Mouse (Mus musculus) liver, embryonic 13.5 days (tissue): ENCODE data around the gene C5ar1. TPM values are rescaled to one million over a fixed set of nuclear protein-coding genes. Genes with fewer than 3 reads are reported as not detected.

Source experiments
- ATAC-seq: fragments of 200-750 bp; cut with Nextera tagmentation; 2 replicates; pipeline ENCODE4 v1.8.0; 2017; ENCODE audit warnings: low read depth, mild to moderate bottlenecking, moderate number of reproducible peaks, moderate library complexity
- DNase-seq: peaks from one replicate; pipeline ENCODE4 v3.0.0; 2022
- H3K27ac ChIP-seq: fragments of 300-500 bp; sonication (generic); 2 replicates; pipeline ENCODE4 v1.5.1; 2015; ENCODE audit warnings: moderate library complexity, mild to moderate bottlenecking, inconsistent platforms
- H3K27me3 ChIP-seq: fragments of 300-500 bp; sonication (generic); 2 replicates; pipeline ENCODE4 v1.6.1; 2015; ENCODE audit warnings: mild to moderate bottlenecking, inconsistent platforms
- H3K36me3 ChIP-seq: fragments of 300-500 bp; sonication (generic); 2 replicates; pipeline ENCODE4 v1.6.1; 2015; ENCODE audit warnings: mild to moderate bottlenecking, inconsistent platforms
- H3K4me1 ChIP-seq: fragments of 300-500 bp; sonication (generic); replicated peaks from 2 replicates; pipeline ENCODE4 v1.6.1; 2015; ENCODE audit warnings: inconsistent platforms
- H3K4me2 ChIP-seq: fragments of 300-500 bp; sonication (generic); 2 replicates; pipeline ENCODE4 v1.6.1; 2015; ENCODE audit warnings: inconsistent platforms, mild to moderate bottlenecking, moderate library complexity
- H3K4me3 ChIP-seq: fragments of 300-500 bp; sonication (generic); replicated peaks from 2 replicates; pipeline ENCODE4 v1.5.1; 2015; ENCODE audit warnings: mild to moderate bottlenecking, inconsistent platforms
- H3K9ac ChIP-seq: fragments of 300-500 bp; sonication (generic); 2 replicates; pipeline ENCODE4 v1.6.1; 2015; ENCODE audit warnings: mild to moderate bottlenecking, inconsistent platforms
- H3K9me3 ChIP-seq: fragments of 300-500 bp; sonication (generic); replicated peaks from 2 replicates; pipeline ENCODE4 v1.6.1; 2016; ENCODE audit warnings: inconsistent platforms
- WGBS: fragments of 180-500 bp; shearing (Covaris S2); methylation state at CpG from one replicate; pipeline ENCODE4 v1.1.7; 2015; ENCODE audit not compliant: insufficient replicate concordance; 5-methylcytosine and 5-hydroxymethylcytosine counted together
- polyA plus RNA-seq: library from polyadenylated mRNA; unstranded; fragments of >200 nt; fragmentation: Nextera tagmentation; extraction: Ambion mirVana; gene quantifications from 2 replicates; pipeline ENCODE4 v1.2.1, GENCODE M21; 2015

The C5ar1 gene
- polyA plus RNA-seq, 1 experiment from 2014 or later = 1.4 TPM

- no peak overlapping the region for H3K27ac ChIP-seq
- no peak overlapping the region for H3K4me2 ChIP-seq
Measured at GRCm38 (mm10) chr7:16254195-16254594, 5.1 kb downstream of the C5ar1 start.

GRCm38 (mm10) chr7:16250687-16251086, 8.7 kb downstream of the C5ar1 start:
- H3K4me2 ChIP-seq = no peak overlapping the region
- ATAC-seq = no peak
- WGBS = 10% methylated on average over 5 of the region's 5 CpGs

More at GRCm38 (mm10) chr7:16254195-16254594, 5.1 kb downstream of the C5ar1 start:
- Histone ChIP-seq H3K4me1 (peaks cover 3% of the 10 kb centered on the region; the same call in 1 of the 2 replicates), H3K4me3 (no peak overlapping the region), H3K27me3 (no peaks in the 10 kb centered on the region), H3K36me3 (no peaks in the 10 kb centered on the region), H3K9me3 (no peaks in the 10 kb centered on the region), H3K9ac (no peak overlapping the region)
- DNase-seq = no peak
- no peak for ATAC-seq
- WGBS = 13% methylated on average over 4 of the region's 4 CpGs

GRCm38 (mm10) chr7:16245958-16246357, 13.4 kb downstream of the C5ar1 start:
- Histone ChIP-seq H3K9ac (no peak overlapping the region), H3K4me1 (peaks cover 36% of the 10 kb centered on the region), H3K9me3 (no peaks in the 10 kb centered on the region), H3K27me3 (no peaks in the 10 kb centered on the region), H3K27ac (no peak overlapping the region), H3K36me3 (no peaks in the 10 kb centered on the region), H3K4me3 (no peak overlapping the region), H3K4me2 (no peak overlapping the region)
- ATAC-seq (no peak), DNase-seq (no peak)
- 15% methylated on average over 4 of the region's 4 CpGs for WGBS

More at GRCm38 (mm10) chr7:16250687-16251086, 8.7 kb downstream of the C5ar1 start:
- H3K27ac ChIP-seq = no peak overlapping the region
- H3K9ac ChIP-seq = no peak overlapping the region
- peaks cover 4% of the 10 kb centered on the region; the same call in 1 of the 2 replicates for H3K4me1 ChIP-seq
- H3K9me3 ChIP-seq = no peaks in the 10 kb centered on the region
- no peaks in the 10 kb centered on the region for H3K27me3 ChIP-seq
- no peak for DNase-seq
- H3K4me3 ChIP-seq = no peak overlapping the region
- no peaks in the 10 kb centered on the region for H3K36me3 ChIP-seq

- H3K9ac ChIP-seq = no peak within 1 kb of the TSS
- no peak for DNase-seq
- H3K27me3 ChIP-seq = no peaks in the 10 kb centered on the region
- no peak within 1 kb of the TSS for H3K4me3 ChIP-seq
- H3K9me3 ChIP-seq = no peaks in the 10 kb centered on the region
- peak within 1 kb of the TSS; percentile 58 for H3K27ac ChIP-seq
- peak; percentile 22; the same call in 1 of the 2 replicates for ATAC-seq
- no peak within 1 kb of the TSS for H3K4me2 ChIP-seq
- 43% methylated on average over 5 of the region's 5 CpGs for WGBS
- H3K4me1 ChIP-seq = peaks cover 54% of the 10 kb centered on the region
- no peaks in the 10 kb centered on the region for H3K36me3 ChIP-seq
Measured at GRCm38 (mm10) chr7:16244067-16244466, 15.3 kb downstream of the C5ar1 start, which contains the start of gene C5ar2. Gene C5ar2, minus strand, starts transcription at chr7:16244154.

GRCm38 (mm10) chr7:16242198-16242597, 17.1 kb downstream of the C5ar1 start:
- Histone ChIP-seq H3K27me3 (no peaks in the 10 kb centered on the region), H3K9me3 (no peaks in the 10 kb centered on the region), H3K4me2 (peak overlapping the region; percentile 66), H3K36me3 (peaks cover 8% of the 10 kb centered on the region; the same call in 1 of the 2 replicates), H3K27ac (peak overlapping the region; percentile 88), H3K9ac (peak overlapping the region; percentile 45), H3K4me3 (0 out of 2 replicates have a peak overlapping the region, but pooled peaks have one; percentile 6), H3K4me1 (peaks cover 57% of the 10 kb centered on the region)
- ATAC-seq (no peak), DNase-seq (no peak)
- WGBS = 28% methylated on average over 6 of the region's 6 CpGs

- 23% methylated on average over 11 of the region's 11 CpGs for WGBS
- Histone ChIP-seq H3K9me3 (no peaks in the 10 kb centered on the region), H3K27ac (peak overlapping the region; percentile 88), H3K4me3 (0 out of 2 replicates have a peak overlapping the region, but pooled peaks have one; percentile 6), H3K36me3 (peaks cover 12% of the 10 kb centered on the region; the same call in 1 of the 2 replicates), H3K27me3 (no peaks in the 10 kb centered on the region), H3K9ac (peak overlapping the region; percentile 45), H3K4me1 (peaks cover 57% of the 10 kb centered on the region), H3K4me2 (peak overlapping the region; percentile 66)
- ATAC-seq (no peak), DNase-seq (no peak)
Measured at GRCm38 (mm10) chr7:16241787-16242186, 17.6 kb downstream of the C5ar1 start.

GRCm38 (mm10) chr7:16240978-16241303, 18.4 kb downstream of the C5ar1 start:
- Histone ChIP-seq H3K4me2 (peak overlapping the region; percentile 66), H3K9me3 (no peaks in the 10 kb centered on the region), H3K27me3 (no peaks in the 10 kb centered on the region), H3K36me3 (peaks cover 14% of the 10 kb centered on the region; the same call in 1 of the 2 replicates), H3K9ac (0 out of 2 replicates have a peak overlapping the region, but pooled peaks have one; percentile 59), H3K27ac (peak overlapping the region; percentile 88), H3K4me1 (peaks cover 55% of the 10 kb centered on the region), H3K4me3 (peak overlapping the region; percentile 47; the same call in 1 of the 2 replicates)
- WGBS = 14% methylated on average over 1 of the region's 1 CpGs
- ATAC-seq = no peak
- DNase-seq = no peak

GRCm38 (mm10) chr7:16240281-16240977, 18.9 kb downstream of the C5ar1 start:
- peaks cover 14% of the 10 kb centered on the region; the same call in 1 of the 2 replicates for H3K36me3 ChIP-seq
- H3K27me3 ChIP-seq = no peaks in the 10 kb centered on the region
- H3K4me3 ChIP-seq = peak overlapping the region; percentile 47
- H3K27ac ChIP-seq = peak overlapping the region; percentile 88
- peak overlapping the region; percentile 66 for H3K4me2 ChIP-seq
- peak; percentile 89 for ATAC-seq
- 22% methylated on average over 7 of the region's 7 CpGs for WGBS
- DNase-seq = peak; percentile 45
- H3K4me1 ChIP-seq = peaks cover 55% of the 10 kb centered on the region
- no peaks in the 10 kb centered on the region for H3K9me3 ChIP-seq
- H3K9ac ChIP-seq = peak overlapping the region; percentile 59

GRCm38 (mm10) chr7:16239554-16239997, 19.8 kb downstream of the C5ar1 start:
- peaks cover 14% of the 10 kb centered on the region; the same call in 1 of the 2 replicates for H3K36me3 ChIP-seq
- H3K9me3 ChIP-seq = no peaks in the 10 kb centered on the region
- H3K4me3 ChIP-seq = peak overlapping the region; percentile 47
- no peaks in the 10 kb centered on the region for H3K27me3 ChIP-seq
- WGBS = 37% methylated on average over 9 of the region's 9 CpGs
- H3K9ac ChIP-seq = peak overlapping the region; percentile 59
- H3K4me2 ChIP-seq = peak overlapping the region; percentile 66
- peak overlapping the region; percentile 88 for H3K27ac ChIP-seq
- DNase-seq (no peak), ATAC-seq (peak; percentile 6; the same call in 1 of the 2 replicates)
- H3K4me1 ChIP-seq = peaks cover 52% of the 10 kb centered on the region

- no peak for ATAC-seq
- Histone ChIP-seq H3K36me3 (no peaks in the 10 kb centered on the region), H3K4me2 (no peak overlapping the region), H3K4me1 (peaks cover 12% of the 10 kb centered on the region), H3K4me3 (no peak overlapping the region), H3K9me3 (no peaks in the 10 kb centered on the region; the same call in 1 of the 2 replicates), H3K27me3 (0 out of 2 replicates have a peak, but pooled peaks cover 8% of the 10 kb centered on the region), H3K9ac (no peak overlapping the region), H3K27ac (no peak overlapping the region)
- WGBS = 26% methylated on average over 5 of the region's 5 CpGs
- DNase-seq = no peak
Measured at GRCm38 (mm10) chr7:16229869-16230268, 29.5 kb downstream of the C5ar1 start.

GRCm38 (mm10) chr7:16221582-16222272, 37.6 kb downstream of the C5ar1 start, which contains the start of gene Dhx34:
Gene Dhx34, minus strand, starts transcription at chr7:16222037.
- H3K27ac ChIP-seq = peak within 1 kb of the TSS; percentile 80
- H3K9ac ChIP-seq = peak within 1 kb of the TSS; percentile 86
- H3K9me3 ChIP-seq = no peaks in the 10 kb centered on the region
- DNase-seq = peak; percentile 97
- 0 out of 2 replicates have a peak, but pooled peaks cover 11% of the 10 kb centered on the region for H3K27me3 ChIP-seq
- peaks cover 21% of the 10 kb centered on the region for H3K4me1 ChIP-seq
- ATAC-seq = peak; percentile 98
- H3K4me2 ChIP-seq = peak within 1 kb of the TSS; percentile 84
- H3K4me3 ChIP-seq = peak within 1 kb of the TSS; percentile 82
- H3K36me3 ChIP-seq = peaks cover 13% of the 10 kb centered on the region
- WGBS = 1% methylated on average over 34 of the region's 34 CpGs
